Mouse (Mus musculus): ENCODE results near the gene Dgat2.

- TF ChIP-seq POLR2A (IDR thresholded peaks at IDR 0.05; ENCODE audit: borderline replicate concordance, low read depth, low read length), result no peak
- no peak for TF ChIP-seq CTCF (IDR thresholded peaks at IDR 0.05; ENCODE audit: low read depth, low read length)
These were observed 2.4 kb downstream of the Dgat2 start for GRCm38 (mm10) chr7:99180162-99180561.

Measured in bone marrow macrophage, adult 2 months (primary cell).